Mouse (Mus musculus) E14TG2a.4 (cell line): ENCODE data around the gene Dcaf6.

ENCODE experiments used
- H3K27me3 ChIP-seq: 2 replicates; pipeline ENCODE4 v1.6.1; 2014; ENCODE audit warnings: low read length, control low read depth; ENCODE audit not compliant: insufficient read depth
- H3K36me3 ChIP-seq: 2 replicates; pipeline ENCODE4 v1.6.1; 2014; ENCODE audit warnings: low read length, control low read depth; ENCODE audit not compliant: insufficient read depth
- H3K4me1 ChIP-seq: replicated peaks from 2 replicates; pipeline ENCODE4 v1.6.1; 2014; ENCODE audit warnings: low read depth, low read length, control low read depth
- H3K4me3 ChIP-seq: replicated peaks from 2 replicates; pipeline ENCODE4 v1.5.1; 2014; ENCODE audit warnings: mild to moderate bottlenecking, low read length
- H3K9me3 ChIP-seq: 2 replicates; pipeline ENCODE4 v1.6.1; 2014; ENCODE audit warnings: low read length, control low read depth
- CTCF ChIP-seq: conservative IDR thresholded peaks from 2 replicates; pipeline ENCODE4 v1.5.1; 2014; ENCODE audit warnings: low read length
- NANOG ChIP-seq: IDR thresholded peaks from 2 replicates; pipeline ENCODE4 v1.6.1; 2014; ENCODE audit warnings: borderline replicate concordance, low read length, mixed read lengths
- POU5F1 ChIP-seq: IDR thresholded peaks from 2 replicates; pipeline ENCODE4 v1.6.1; 2014; ENCODE audit warnings: low read length, borderline replicate concordance

Dcaf6 gene

DNA sequence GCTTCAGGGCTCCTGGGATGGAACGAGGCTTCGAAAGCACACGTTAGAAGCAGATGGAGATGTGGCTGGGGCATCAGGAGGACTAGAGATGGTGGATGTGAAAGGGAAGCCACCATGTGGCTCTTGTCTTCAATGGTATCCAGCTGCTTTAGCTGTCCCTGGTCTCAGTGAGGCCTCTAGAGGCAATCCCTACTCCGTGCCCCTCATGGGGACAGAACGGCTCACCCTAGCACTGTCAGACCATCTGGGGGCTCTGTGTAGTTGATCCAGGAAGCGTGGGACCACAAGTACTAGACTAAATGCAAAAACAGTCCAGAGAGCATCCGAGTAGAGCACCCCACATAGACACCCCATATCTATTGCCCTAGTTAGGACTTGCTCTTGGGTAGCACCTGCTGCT is 138.4 kb downstream of the Dcaf6 start:
- Histone ChIP-seq H3K9me3 (no peaks in the 10 kb centered on the region), H3K36me3 (no peaks in the 10 kb centered on the region), H3K4me1 (peaks cover 14% of the 10 kb centered on the region), H3K4me3 (no peak overlapping the region), H3K27me3 (no peaks in the 10 kb centered on the region)
- no peak for TF ChIP-seq POU5F1
- TF ChIP-seq NANOG: no peak
- no peak for TF ChIP-seq CTCF

GRCm38 (mm10) chr1:165321393-165321861 is 138.8 kb downstream of the Dcaf6 start:
- no peaks in the 10 kb centered on the region for H3K9me3 ChIP-seq
- H3K36me3 ChIP-seq: no peaks in the 10 kb centered on the region
- no peak for TF ChIP-seq POU5F1
- no peak for TF ChIP-seq NANOG
- no peak for TF ChIP-seq CTCF
- no peak overlapping the region for H3K4me3 ChIP-seq
- no peaks in the 10 kb centered on the region for H3K27me3 ChIP-seq
- H3K4me1 ChIP-seq: peaks cover 19% of the 10 kb centered on the region

- Histone ChIP-seq H3K4me1 (peaks cover 29% of the 10 kb centered on the region), H3K4me3 (0 out of 2 replicates have a peak overlapping the region, but pooled peaks have one; percentile 35)
- TF ChIP-seq CTCF (peak; percentile 73), NANOG (no peak)
Observed at GRCm38 (mm10) chr1:165320141-165320934, 139.9 kb downstream of the Dcaf6 start.

DNA sequence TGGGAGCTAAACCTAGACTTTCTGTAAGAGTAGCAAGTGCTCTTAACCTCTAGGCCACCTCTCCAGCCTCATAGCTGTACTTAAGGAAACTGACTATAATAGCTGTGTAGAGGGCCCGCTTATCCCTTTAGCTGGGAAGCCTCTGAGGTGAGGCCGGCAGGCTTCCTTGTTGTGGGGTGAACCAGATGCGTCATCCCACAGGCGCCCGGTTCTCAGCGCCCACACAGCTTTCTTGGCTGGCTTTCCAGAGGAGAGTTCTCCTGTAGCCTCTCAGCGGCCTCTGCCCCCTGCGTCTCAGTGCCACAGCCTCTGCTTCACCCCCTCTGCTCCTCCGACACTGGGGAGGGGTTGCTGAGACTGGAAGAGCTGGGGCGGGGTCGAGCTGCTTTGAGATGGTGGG is 143.9 kb downstream of the Dcaf6 start:
- H3K4me1 ChIP-seq: peaks cover 57% of the 10 kb centered on the region
- no peaks in the 10 kb centered on the region for H3K36me3 ChIP-seq
- TF ChIP-seq CTCF (no peak), POU5F1 (no peak), NANOG (no peak)
- peaks cover 4% of the 10 kb centered on the region; the same call in 1 of the 2 replicates for H3K27me3 ChIP-seq
- 0 out of 2 replicates have a peak overlapping the region, but pooled peaks have one; percentile 13 for H3K4me3 ChIP-seq
- no peaks in the 10 kb centered on the region for H3K9me3 ChIP-seq

More at GRCm38 (mm10) chr1:165320141-165320934, 139.9 kb downstream of the Dcaf6 start:
- Histone ChIP-seq H3K36me3 (no peaks in the 10 kb centered on the region), H3K9me3 (no peaks in the 10 kb centered on the region), H3K27me3 (peaks cover 4% of the 10 kb centered on the region; the same call in 1 of the 2 replicates)

- peaks cover 7% of the 10 kb centered on the region for H3K36me3 ChIP-seq
- H3K4me1 ChIP-seq: peaks cover 15% of the 10 kb centered on the region
- H3K27me3 ChIP-seq: no peaks in the 10 kb centered on the region
- no peak overlapping the region for H3K4me3 ChIP-seq
- TF ChIP-seq POU5F1: no peak
- TF ChIP-seq NANOG: no peak
- no peak for TF ChIP-seq CTCF
- H3K9me3 ChIP-seq: peaks cover 6% of the 10 kb centered on the region; the same call in 1 of the 2 replicates
Observed at GRCm38 (mm10) chr1:165308180-165308579, 152.1 kb downstream of the Dcaf6 start.

GRCm38 (mm10) chr1:165304341-165304740 is 155.9 kb downstream of the Dcaf6 start:
- no peaks in the 10 kb centered on the region for H3K4me1 ChIP-seq
- H3K4me3 ChIP-seq: no peak overlapping the region
- no peaks in the 10 kb centered on the region for H3K36me3 ChIP-seq
- no peaks in the 10 kb centered on the region for H3K27me3 ChIP-seq
- no peaks in the 10 kb centered on the region for H3K9me3 ChIP-seq
- TF ChIP-seq NANOG (no peak), CTCF (no peak), POU5F1 (no peak)

DNA sequence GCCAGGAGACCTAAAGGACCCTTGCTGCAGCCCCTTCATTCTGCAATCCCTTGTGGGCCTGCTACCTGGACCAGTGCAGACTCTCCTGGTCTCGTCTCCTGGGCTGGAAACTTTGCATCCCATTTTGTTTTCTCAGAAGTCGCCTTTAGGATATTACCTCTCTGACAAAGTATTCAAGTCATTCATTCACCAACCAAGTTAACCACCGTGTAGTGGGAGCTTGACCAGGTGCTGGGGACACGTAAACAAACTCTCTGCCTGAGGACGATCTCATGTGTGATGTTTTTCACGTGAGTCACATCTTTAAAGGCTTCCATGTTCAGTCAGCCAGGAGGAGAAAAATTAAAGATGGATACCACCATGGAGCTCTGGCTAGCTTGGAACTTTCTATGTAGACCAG is 157.1 kb downstream of the Dcaf6 start:
- no peaks in the 10 kb centered on the region for H3K9me3 ChIP-seq
- no peaks in the 10 kb centered on the region for H3K36me3 ChIP-seq
- no peaks in the 10 kb centered on the region for H3K4me1 ChIP-seq
- TF ChIP-seq NANOG: no peak
- TF ChIP-seq POU5F1: no peak
- H3K4me3 ChIP-seq: no peak overlapping the region
- no peaks in the 10 kb centered on the region for H3K27me3 ChIP-seq

DNA sequence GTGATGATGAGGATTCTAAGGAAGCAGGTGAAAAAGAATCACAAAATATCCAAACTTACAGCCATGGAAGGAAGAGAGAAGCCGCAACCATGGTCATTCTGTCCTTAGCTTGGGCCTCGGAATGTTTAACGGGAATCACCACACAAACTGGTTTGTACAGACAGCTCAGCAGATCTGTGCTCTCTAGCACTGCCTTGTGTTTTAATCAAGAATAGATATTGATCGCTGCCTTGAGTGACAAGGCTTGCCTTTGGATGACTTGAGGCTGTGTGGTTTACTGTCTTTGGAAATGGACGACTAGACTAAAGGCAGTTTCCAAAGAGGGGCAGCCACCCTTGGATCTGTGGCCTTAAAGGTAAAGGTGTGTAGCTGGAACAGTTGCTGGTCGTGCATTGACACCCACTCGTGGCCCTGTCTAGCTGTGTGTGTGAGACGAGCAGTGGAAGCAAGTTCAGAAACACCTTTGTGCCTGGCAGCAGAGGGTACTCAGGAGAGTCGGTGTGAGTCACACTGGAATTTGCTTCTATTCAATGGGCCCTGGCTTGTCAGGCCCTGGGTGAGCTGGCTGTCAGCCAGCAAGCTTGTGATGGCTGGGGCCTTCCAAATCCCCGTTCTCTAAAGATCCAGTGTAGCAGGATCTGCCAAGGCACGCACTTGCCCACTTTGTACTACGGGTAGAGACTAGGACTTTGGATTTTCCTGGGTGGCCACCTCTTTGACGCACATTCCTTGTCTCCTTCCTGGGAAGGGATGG is 157.6 kb downstream of the Dcaf6 start:
- Histone ChIP-seq H3K4me3 (no peak overlapping the region), H3K4me1 (no peaks in the 10 kb centered on the region), H3K36me3 (no peaks in the 10 kb centered on the region), H3K27me3 (no peaks in the 10 kb centered on the region), H3K9me3 (no peaks in the 10 kb centered on the region)
- TF ChIP-seq NANOG: no peak
- TF ChIP-seq POU5F1: no peak
- no peak for TF ChIP-seq CTCF

GRCm38 (mm10) chr1:165301567-165301966 is 158.7 kb downstream of the Dcaf6 start:
- TF ChIP-seq POU5F1: no peak
- TF ChIP-seq CTCF: no peak
- TF ChIP-seq NANOG: no peak
- Histone ChIP-seq H3K4me3 (no peak overlapping the region), H3K36me3 (no peaks in the 10 kb centered on the region), H3K9me3 (no peaks in the 10 kb centered on the region), H3K4me1 (no peaks in the 10 kb centered on the region), H3K27me3 (no peaks in the 10 kb centered on the region)
